Mouse (Mus musculus): ENCODE data around the gene Eef1a2. TPM values are rescaled to one million over a fixed set of nuclear protein-coding genes. Genes with fewer than 3 reads are reported as not detected.
A peak's percentile ranks its signal among the peaks of the same experiment; 100 is the strongest.

The Eef1a2 gene
- polyA plus RNA-seq, 1 experiment from 2014 or later = 0.15 TPM

DNA sequence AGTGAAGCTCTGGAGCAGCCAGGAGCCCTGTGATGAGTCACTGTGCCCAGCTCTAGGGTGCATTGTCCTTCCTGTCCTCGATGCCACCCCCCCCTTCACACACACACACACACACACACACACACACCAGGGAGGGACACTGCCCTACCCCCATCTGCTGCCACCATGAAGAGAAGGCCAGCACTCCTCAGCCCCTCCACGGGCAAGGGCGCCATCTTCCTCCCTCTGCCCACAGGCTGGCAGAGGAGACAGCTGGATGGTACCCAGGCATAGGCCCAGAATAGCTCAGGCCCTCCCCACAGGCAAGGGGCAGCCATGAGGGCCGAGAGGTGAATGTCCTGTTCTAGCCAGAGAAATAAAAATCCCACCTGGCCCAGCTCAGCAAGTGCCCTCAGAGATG, 1.0 kb downstream of the Eef1a2 start:
- no peak overlapping the region for H3K27ac ChIP-seq
- peaks cover 29% of the 10 kb centered on the region for H3K4me1 ChIP-seq
- H3K4me3 ChIP-seq = peak overlapping the region; percentile 57; the same call in 1 of the 2 replicates
- H3K27me3 ChIP-seq (ENCODE audit: poor library complexity, severe bottlenecking) = peaks cover 71% of the 10 kb centered on the region
- no peaks in the 10 kb centered on the region for H3K9me3 ChIP-seq
- no peak for DNase-seq (ENCODE audit: extremely low spot score, low spot score)
- H3K36me3 ChIP-seq (replicated peaks) = no peaks in the 10 kb centered on the region
- WGBS = 65% methylated on average over 4 of the region's 4 CpGs

DNA sequence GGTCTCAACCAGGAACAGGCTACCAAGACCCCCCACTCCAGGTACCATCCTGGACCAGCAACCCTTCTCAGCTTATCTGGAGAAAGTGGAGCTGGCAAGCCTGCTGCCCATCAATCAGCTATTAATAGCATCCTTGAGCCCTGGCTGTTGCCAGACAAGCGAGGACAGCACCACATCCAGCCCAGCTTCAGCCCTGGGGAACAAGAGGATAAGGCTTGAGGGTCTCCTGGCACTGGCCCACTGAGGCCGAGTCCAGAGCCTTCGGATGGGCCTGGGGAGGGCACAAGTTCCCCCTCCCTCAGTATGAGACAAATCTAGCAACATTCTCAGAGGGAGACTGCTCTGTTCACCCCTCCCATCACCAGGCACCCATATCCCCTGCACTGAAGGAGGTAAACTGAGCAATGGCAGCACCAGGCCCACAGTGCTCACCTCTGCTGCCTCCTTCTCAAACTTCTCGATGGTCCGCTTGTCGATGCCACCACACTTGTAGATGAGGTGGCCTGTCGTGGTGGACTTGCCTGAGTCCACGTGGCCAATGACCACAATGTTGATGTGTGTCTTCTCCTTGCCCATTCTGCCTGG, 1.9 kb downstream of the Eef1a2 start:
- peaks cover 79% of the 10 kb centered on the region for H3K27me3 ChIP-seq (ENCODE audit: poor library complexity, severe bottlenecking)
- no peaks in the 10 kb centered on the region for H3K36me3 ChIP-seq (replicated peaks)
- no peak for DNase-seq (ENCODE audit: extremely low spot score, low spot score)
- H3K27ac ChIP-seq = no peak overlapping the region
- no peaks in the 10 kb centered on the region for H3K9me3 ChIP-seq
- H3K4me3 ChIP-seq = no peak overlapping the region
- WGBS = 86% methylated on average over 8 of the region's 8 CpGs
- H3K4me1 ChIP-seq = peaks cover 24% of the 10 kb centered on the region

DNA sequence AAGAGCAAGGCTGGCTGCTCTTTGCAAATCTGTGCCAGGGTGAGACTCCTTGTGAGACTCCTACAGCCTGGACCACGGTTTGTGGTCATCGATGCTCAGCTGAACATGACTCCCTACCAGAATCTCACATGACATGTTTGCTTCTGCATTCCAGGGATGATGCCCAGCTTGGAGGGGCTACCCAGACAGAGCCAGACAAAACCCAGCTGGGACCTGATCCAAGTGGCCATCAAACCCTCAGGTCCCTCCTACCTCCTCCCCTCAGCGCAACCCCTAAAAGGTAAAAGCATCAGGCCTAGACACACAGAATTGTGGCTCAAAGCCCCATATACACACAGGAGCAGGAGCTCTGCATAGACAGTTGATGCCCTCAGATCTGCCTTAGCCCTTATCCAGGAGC, 2.5 kb downstream of the Eef1a2 start:
- WGBS = 87% methylated on average over 3 of the region's 3 CpGs
- Histone ChIP-seq H3K9me3 (no peaks in the 10 kb centered on the region), H3K4me1 (peaks cover 19% of the 10 kb centered on the region), H3K27me3 (ENCODE audit: poor library complexity, severe bottlenecking) (peaks cover 85% of the 10 kb centered on the region), H3K36me3 (replicated peaks) (no peaks in the 10 kb centered on the region), H3K4me3 (no peak overlapping the region), H3K27ac (no peak overlapping the region)
- DNase-seq (ENCODE audit: extremely low spot score, low spot score) = no peak

DNA sequence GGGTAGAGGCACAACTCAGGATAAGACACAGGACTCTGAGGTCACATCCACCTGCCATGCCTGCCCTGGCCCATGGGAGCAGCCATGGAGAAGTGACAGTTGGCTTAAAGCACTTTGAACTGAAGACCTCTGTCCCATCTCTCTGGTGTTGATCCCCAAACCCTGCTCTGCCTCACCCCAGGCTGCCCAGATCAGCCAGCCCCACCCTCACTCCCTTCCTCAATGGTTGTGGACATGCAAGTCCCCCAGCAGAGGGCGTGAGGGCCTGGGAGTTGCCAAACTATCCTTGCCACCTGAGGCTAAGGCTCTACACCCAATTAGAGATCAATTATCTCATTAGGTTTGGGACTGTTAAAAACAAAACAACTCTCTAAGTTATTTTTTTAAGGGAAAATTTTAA, 3.0 kb downstream of the Eef1a2 start:
- WGBS = 3% methylated on average over 1 of the region's 1 CpGs
- Histone ChIP-seq H3K4me3 (no peak overlapping the region), H3K36me3 (replicated peaks) (no peaks in the 10 kb centered on the region), H3K27ac (no peak overlapping the region), H3K27me3 (ENCODE audit: poor library complexity, severe bottlenecking) (peaks cover 86% of the 10 kb centered on the region), H3K4me1 (peaks cover 15% of the 10 kb centered on the region), H3K9me3 (no peaks in the 10 kb centered on the region)
- DNase-seq (ENCODE audit: extremely low spot score, low spot score) = no peak

DNA sequence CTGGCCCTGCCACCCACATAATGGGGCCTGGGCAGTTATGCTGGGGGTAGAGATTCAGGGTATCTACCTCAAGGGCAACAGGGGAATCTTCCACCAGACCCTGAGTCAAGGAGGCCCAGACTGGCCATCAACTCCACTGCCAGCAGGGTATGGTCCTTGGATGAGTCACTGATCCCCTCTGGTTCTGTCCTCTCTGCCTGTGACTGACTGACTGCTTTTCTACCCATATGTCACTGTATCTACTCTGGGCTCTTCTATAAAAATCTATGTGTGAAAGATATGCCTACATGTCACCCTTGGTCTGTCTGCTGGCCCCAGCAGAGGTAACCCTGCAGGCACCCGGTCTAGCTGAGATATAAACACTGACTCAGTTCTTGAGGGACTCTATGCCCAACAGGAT, 3.7 kb downstream of the Eef1a2 start:
- H3K27ac ChIP-seq = no peak overlapping the region
- H3K27me3 ChIP-seq (ENCODE audit: poor library complexity, severe bottlenecking) = peaks cover 86% of the 10 kb centered on the region
- H3K4me3 ChIP-seq = no peak overlapping the region
- no peak for DNase-seq (ENCODE audit: extremely low spot score, low spot score)
- no peaks in the 10 kb centered on the region for H3K36me3 ChIP-seq (replicated peaks)
- H3K4me1 ChIP-seq = peaks cover 19% of the 10 kb centered on the region
- 94% methylated on average over 1 of the region's 1 CpGs for WGBS
- no peaks in the 10 kb centered on the region for H3K9me3 ChIP-seq

DNA sequence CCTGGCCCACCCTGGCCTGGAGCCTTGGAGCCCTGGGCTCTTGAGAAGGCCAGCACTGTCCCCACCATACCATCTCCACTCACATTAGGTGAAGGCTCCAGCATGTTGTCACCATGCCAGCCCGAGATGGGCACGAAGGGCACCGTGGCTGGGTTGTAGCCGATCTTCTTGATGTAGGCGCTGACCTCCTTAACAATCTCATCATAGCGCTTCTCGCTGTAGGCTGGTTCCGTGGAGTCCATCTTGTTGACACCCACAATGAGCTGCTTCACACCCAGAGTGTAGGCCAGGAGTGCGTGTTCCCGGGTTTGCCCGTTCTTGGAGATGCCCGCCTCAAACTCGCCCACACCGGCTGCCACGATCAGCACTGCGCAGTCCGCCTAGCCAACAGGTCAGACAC, 4.1 kb downstream of the Eef1a2 start:
- peaks cover 86% of the 10 kb centered on the region for H3K27me3 ChIP-seq (ENCODE audit: poor library complexity, severe bottlenecking)
- WGBS = 94% methylated on average over 17 of the region's 17 CpGs

DNA sequence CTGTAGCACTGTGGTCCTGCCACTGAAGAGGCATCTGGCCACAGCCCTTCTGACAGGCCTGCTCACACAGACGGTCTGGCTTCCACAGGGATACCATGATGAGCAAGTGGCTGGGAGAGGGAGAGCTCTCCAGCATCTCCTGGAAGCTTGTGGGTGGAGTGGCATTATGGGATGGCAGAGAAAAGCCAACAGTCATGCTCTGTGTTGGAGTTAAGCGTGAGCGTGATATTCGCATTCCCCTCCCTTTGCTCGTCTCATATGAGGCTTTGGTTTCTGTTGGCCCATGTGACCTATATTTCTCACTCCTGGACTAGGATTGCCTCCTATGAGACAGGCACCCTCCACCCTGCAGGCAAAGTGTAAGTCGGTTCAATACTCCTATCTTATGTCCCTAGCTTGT, 6.5 kb downstream of the Eef1a2 start:
- Histone ChIP-seq H3K4me1 (peaks cover 15% of the 10 kb centered on the region), H3K9me3 (no peaks in the 10 kb centered on the region), H3K4me3 (no peak overlapping the region), H3K27me3 (ENCODE audit: poor library complexity, severe bottlenecking) (peaks cover 85% of the 10 kb centered on the region), H3K27ac (no peak overlapping the region), H3K36me3 (replicated peaks) (no peaks in the 10 kb centered on the region)
- WGBS = 72% methylated on average over 6 of the region's 6 CpGs
- no peak for DNase-seq (ENCODE audit: extremely low spot score, low spot score)

More for the DNA sequence above, 4.1 kb downstream of the Eef1a2 start:
- Histone ChIP-seq H3K36me3 (replicated peaks) (no peaks in the 10 kb centered on the region), H3K27ac (no peak overlapping the region), H3K4me1 (peaks cover 23% of the 10 kb centered on the region), H3K9me3 (no peaks in the 10 kb centered on the region), H3K4me3 (no peak overlapping the region)
- DNase-seq (ENCODE audit: extremely low spot score, low spot score) = no peak

DNA sequence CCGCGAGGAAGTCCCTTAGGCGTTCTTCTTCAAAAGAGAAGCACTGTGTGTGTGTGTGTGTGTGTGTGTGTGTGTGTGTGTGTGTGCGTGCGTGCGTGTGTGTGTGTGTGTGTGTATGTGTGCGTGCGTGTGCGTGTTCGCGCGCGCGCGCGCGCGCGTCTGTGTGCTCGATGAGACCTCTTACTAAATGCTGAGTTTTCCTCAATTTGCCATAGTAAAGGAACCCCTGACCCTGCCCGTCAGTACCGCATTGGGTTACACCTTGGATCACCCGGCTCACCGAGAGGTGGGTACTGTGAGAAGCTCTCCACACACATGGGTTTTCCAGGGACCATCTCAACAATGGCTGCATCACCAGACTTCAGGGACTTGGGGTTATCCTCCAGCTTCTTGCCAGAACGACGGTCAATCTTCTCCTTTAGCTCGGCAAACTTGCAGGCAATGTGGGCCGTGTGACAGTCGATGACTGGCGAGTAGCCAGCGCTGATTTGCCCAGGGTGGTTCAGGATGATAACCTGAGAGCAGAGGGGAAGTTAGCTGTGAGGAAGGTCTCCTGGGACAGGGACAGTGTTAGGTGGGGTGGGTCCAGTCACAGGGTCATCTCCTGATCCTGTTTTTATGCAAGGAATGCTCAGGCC, 8.4 kb downstream of the Eef1a2 start:
- WGBS = 21% methylated on average over 31 of the region's 31 CpGs
- H3K4me1 ChIP-seq = peaks cover 15% of the 10 kb centered on the region
- H3K27ac ChIP-seq = peak overlapping the region; percentile 74; the same call in 1 of the 2 replicates
- peaks cover 81% of the 10 kb centered on the region for H3K27me3 ChIP-seq (ENCODE audit: poor library complexity, severe bottlenecking)
- peak overlapping the region; percentile 63 for H3K4me3 ChIP-seq
- no peaks in the 10 kb centered on the region for H3K9me3 ChIP-seq
- no peaks in the 10 kb centered on the region for H3K36me3 ChIP-seq (replicated peaks)
- no peak for DNase-seq (ENCODE audit: extremely low spot score, low spot score)

DNA sequence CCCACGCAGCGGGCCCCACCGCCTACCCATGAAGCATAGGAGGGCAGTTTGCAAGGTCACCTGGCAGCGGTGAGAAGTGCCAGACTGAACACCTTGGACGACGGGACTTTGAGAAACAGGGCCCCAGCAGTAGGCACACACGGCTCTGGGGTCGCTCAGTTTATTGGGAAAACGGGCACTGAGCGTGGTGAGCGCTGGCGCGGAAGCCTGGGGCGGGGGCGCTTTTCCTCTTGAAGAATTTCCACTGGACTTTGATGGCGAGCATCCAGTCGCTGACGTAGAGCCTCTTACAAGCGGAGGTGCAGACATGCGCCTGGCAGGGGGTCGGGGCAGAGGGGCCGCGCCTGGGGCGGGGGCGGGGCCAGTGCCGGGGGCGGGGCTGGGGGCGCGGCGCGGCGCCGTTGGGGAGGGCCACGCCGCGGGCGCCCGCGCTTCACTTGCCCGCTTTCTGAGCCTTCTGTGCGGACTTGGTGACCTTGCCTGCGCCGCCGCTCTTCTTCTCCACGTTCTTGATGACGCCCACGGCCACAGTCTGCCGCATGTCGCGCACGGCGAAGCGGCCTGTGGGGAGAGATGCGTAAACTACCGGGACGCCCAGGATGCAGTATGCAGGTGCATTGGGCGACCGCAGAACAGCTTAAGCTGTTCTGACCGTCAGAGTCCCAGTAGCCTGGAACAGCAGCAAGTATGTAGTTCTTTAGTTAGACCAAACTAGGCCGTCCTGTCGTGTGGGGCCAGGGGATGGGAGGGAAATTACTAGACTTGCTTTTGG, 9.1 kb downstream of the Eef1a2 start:
- Histone ChIP-seq H3K27me3 (ENCODE audit: poor library complexity, severe bottlenecking) (peaks cover 84% of the 10 kb centered on the region), H3K4me1 (peaks cover 15% of the 10 kb centered on the region), H3K36me3 (replicated peaks) (no peaks in the 10 kb centered on the region), H3K27ac (peak overlapping the region; percentile 74), H3K9me3 (no peaks in the 10 kb centered on the region), H3K4me3 (peak overlapping the region; percentile 63)
- WGBS = under 1% methylated on average over 45 of the region's 61 CpGs
- DNase-seq (ENCODE audit: extremely low spot score, low spot score) = peak; percentile 44

DNA sequence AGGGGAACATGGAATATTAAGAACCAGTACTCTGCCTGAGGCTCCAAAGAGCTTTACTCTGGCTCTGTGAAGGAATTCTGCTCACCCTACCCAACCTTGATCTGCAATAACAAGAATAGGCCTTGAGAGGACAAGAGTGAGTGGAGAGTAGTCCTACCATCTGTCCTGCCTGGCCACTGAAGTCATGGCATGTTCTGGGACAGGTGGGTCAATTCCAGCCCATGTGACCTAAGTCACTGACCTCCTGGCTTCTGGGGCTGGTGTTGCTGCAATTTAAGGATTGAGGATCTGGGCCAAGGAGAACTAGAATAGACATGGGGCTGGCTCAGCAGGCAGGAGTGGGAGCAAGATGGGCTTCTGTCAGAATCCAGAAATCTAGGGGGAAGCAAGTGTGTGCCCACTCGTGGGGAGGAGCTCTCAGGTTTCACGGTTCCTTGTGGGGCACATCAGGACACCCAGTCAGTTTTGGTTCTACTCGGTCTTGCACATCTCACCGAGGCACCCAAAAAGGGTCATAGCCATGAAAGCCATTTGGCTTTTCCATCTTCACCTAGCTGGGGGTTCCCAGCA, 9.8 kb downstream of the Eef1a2 start:
- Histone ChIP-seq H3K36me3 (replicated peaks) (no peaks in the 10 kb centered on the region), H3K9me3 (no peaks in the 10 kb centered on the region), H3K27ac (peak overlapping the region; percentile 74; the same call in 1 of the 2 replicates), H3K4me3 (peak overlapping the region; percentile 63), H3K27me3 (ENCODE audit: poor library complexity, severe bottlenecking) (peaks cover 84% of the 10 kb centered on the region), H3K4me1 (peaks cover 15% of the 10 kb centered on the region)
- 54% methylated on average over 4 of the region's 4 CpGs for WGBS
- no peak for DNase-seq (ENCODE audit: extremely low spot score, low spot score)

DNA sequence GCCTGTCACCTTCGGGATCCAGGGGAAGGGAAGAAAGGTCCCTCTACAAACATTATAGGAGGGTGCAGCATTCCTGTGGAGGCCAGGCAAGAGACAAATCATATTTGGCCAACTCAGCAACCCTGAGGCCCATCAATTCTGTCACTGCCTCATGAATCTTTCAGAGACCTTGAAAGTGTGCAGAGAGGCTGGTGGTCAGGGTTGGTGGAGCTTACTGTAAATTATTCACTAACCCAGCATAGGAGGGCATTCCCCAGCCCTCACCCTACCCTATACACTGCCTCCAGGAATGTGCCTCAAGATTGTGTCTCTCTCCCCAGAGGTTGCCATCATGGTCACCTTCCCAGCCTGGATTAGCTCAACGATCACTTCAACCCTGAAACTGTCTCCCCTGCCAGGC, 12.1 kb downstream of the Eef1a2 start:
- 89% methylated on average over 2 of the region's 2 CpGs for WGBS
- Histone ChIP-seq H3K36me3 (replicated peaks) (no peaks in the 10 kb centered on the region), H3K4me1 (peaks cover 15% of the 10 kb centered on the region), H3K27ac (no peak overlapping the region), H3K4me3 (no peak overlapping the region), H3K27me3 (ENCODE audit: poor library complexity, severe bottlenecking) (peaks cover 61% of the 10 kb centered on the region), H3K9me3 (no peaks in the 10 kb centered on the region)
- DNase-seq (ENCODE audit: extremely low spot score, low spot score) = no peak

DNA sequence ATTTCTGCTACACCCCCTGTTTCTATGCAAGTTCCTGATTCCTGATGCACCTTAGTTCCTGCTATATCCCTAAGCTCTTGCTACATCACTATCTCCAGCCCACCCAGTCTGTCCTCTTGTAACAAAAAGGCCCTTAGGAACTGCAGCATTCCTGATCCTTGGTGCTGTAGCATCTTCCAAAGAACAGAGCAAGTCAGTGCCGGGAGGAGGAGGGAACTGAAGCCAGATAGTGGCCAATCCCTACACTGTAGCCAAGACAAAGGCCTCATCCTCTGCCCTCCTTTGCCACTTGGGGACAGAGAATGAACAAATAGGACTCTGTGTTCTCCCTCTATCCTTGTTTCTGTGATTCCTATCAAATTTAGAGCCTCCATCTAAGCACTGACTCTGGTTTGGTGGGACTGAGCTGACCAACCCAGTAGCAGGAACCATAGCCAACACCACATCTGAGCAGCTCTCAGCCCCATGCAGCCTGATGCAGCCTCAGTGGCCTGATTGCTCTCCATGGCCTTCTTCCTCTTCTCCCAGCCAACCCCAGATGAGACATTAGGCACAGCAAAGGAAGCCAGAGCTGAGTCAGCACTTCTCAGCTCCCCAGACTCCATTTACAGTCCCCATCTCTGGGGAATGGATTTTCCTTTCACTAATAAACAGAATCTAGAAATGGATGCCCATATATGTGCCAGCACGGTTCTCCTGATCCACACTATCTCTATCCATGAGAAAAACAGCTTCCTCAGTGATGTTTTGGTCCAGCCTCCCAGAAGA, 13.1 kb downstream of the Eef1a2 start:
- 68% methylated on average over 2 of the region's 2 CpGs for WGBS
- H3K36me3 ChIP-seq (replicated peaks) = no peaks in the 10 kb centered on the region
- no peak for DNase-seq (ENCODE audit: extremely low spot score, low spot score)
- H3K9me3 ChIP-seq = no peaks in the 10 kb centered on the region
- H3K4me3 ChIP-seq = no peak overlapping the region
- peaks cover 56% of the 10 kb centered on the region for H3K27me3 ChIP-seq (ENCODE audit: poor library complexity, severe bottlenecking)
- H3K27ac ChIP-seq = no peak overlapping the region
- peaks cover 15% of the 10 kb centered on the region for H3K4me1 ChIP-seq

All from forebrain, embryonic 10.5 days (tissue).